Mouse (Mus musculus) C2C12 (cell line): ENCODE data around the gene Acer2. TPM values are rescaled to one million over a fixed set of nuclear protein-coding genes. Genes with fewer than 3 reads are reported as not detected.

ENCODE experiments used
- H3K27me3 ChIP-seq: one replicate; pipeline ENCODE4 v1.6.1; 2011; ENCODE audit not compliant: control insufficient read depth, insufficient read depth, insufficient read length
- H3K36me3 ChIP-seq: one replicate; pipeline ENCODE4 v1.6.1; 2011; ENCODE audit not compliant: control insufficient read depth, insufficient read depth
- H3K4me3 ChIP-seq: one replicate; pipeline ENCODE4 v1.5.1; 2011; ENCODE audit warnings: mild to moderate bottlenecking, control low read depth; ENCODE audit not compliant: poor library complexity, insufficient read depth, severe bottlenecking
- H3K79me2 ChIP-seq: one replicate; pipeline ENCODE4 v1.6.1; 2011; ENCODE audit not compliant: control insufficient read depth, insufficient read depth
- H3K79me3 ChIP-seq: one replicate; pipeline ENCODE4 v1.6.1; 2011; ENCODE audit warnings: low read depth, control low read depth
- H3ac ChIP-seq: one replicate; pipeline ENCODE3; 2011; ENCODE audit warnings: low read depth; ENCODE audit not compliant: control insufficient read depth, insufficient read length
- CEBPB ChIP-seq: IDR thresholded peaks from one replicate; pipeline ENCODE4 v1.6.1; 2011; ENCODE audit warnings: low read depth, mild to moderate bottlenecking, control low read depth, moderate library complexity
- CTCF ChIP-seq: IDR thresholded peaks from one replicate; pipeline ENCODE4 v1.5.1; 2011; ENCODE audit not compliant: control insufficient read depth, insufficient read depth, insufficient read length
- FOSL1 ChIP-seq: IDR thresholded peaks from one replicate; pipeline ENCODE4 v1.8.0; 2011; ENCODE audit warnings: mild to moderate bottlenecking, low read length; ENCODE audit not compliant: poor library complexity, insufficient read depth, severe bottlenecking
- MAX ChIP-seq: IDR thresholded peaks from one replicate; pipeline ENCODE4 v1.6.1; 2011; ENCODE audit warnings: mild to moderate bottlenecking, control low read depth
- MYOD1 ChIP-seq: IDR thresholded peaks from one replicate; pipeline ENCODE4 v1.6.1; 2011; ENCODE audit warnings: low read depth; ENCODE audit not compliant: control insufficient read depth, insufficient read length
- MYOG ChIP-seq: IDR thresholded peaks from one replicate; pipeline ENCODE4 v1.6.1; 2011; ENCODE audit not compliant: control insufficient read depth, insufficient read length; ENCODE audit errors: extremely low read depth
- USF1 ChIP-seq: IDR thresholded peaks from one replicate; pipeline ENCODE4 v1.6.1; 2011; ENCODE audit warnings: low read depth, mild to moderate bottlenecking, control low read depth, moderate library complexity
- polyA plus RNA-seq: library from polyadenylated mRNA; unstranded; fragments of >200 nt; fragmentation: generic; extraction: Trizol; gene quantifications from one replicate; pipeline ENCODE4 v1.2.1, GENCODE M21; 2012; ENCODE audit warnings: missing spikeins

Gene Acer2
- polyA plus RNA-seq, 1 experiment = 0.08 TPM

DNA sequence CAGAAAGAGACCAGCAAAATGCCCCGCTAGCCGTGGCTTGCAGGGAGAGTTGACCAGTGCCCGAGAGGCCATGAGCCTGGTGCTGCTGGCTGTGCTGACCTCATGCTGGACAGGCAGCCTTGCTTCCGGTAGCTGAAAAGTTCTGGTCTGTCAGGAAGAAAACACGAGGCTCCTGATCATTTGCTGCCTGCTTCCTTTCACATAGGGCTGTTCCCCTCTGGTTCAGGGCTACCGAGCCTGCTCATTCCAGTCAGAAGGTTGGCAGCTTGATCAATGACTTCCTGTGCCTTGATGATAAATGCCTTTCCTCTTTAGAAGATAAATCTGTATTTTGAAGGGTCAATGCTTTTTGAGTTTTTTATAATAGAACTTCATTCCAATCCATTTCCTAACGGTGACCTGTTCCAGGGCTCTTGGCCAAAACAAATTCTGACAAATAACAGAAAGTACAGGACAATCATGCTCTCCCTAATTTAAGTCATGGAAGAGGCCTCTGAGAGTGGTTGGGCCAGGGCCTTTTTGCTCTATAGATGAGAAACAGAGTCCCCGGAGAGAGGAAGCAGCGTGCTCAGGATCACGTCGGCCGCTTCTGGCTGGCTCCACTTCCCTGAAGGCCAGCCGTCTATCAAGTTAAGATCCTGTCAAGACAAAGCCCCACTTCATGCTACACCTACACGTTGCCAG is 24.7 kb downstream of the Acer2 start:
- Histone ChIP-seq H3ac (no peak overlapping the region), H3K4me3 (no peak overlapping the region), H3K79me3 (no peaks in the 10 kb centered on the region), H3K79me2 (no peaks in the 10 kb centered on the region), H3K27me3 (peaks cover 7% of the 10 kb centered on the region), H3K36me3 (no peaks in the 10 kb centered on the region)
- TF ChIP-seq MYOD1 (no peak), CEBPB (no peak), MYOG (no peak), FOSL1 (no peak), MAX (no peak), CTCF (no peak), USF1 (no peak)

GRCm38 (mm10) chr4:86902351-86902750 is 28.2 kb downstream of the Acer2 start:
- Histone ChIP-seq H3K79me2 (no peaks in the 10 kb centered on the region), H3K79me3 (no peaks in the 10 kb centered on the region), H3K27me3 (peaks cover 7% of the 10 kb centered on the region), H3K4me3 (no peak overlapping the region), H3K36me3 (no peaks in the 10 kb centered on the region), H3ac (no peak overlapping the region)
- TF ChIP-seq MYOG = no peak
- TF ChIP-seq CEBPB = no peak
- no peak for TF ChIP-seq CTCF
- no peak for TF ChIP-seq MYOD1
- TF ChIP-seq USF1 = no peak
- TF ChIP-seq FOSL1 = no peak

- no peaks in the 10 kb centered on the region for H3K79me3 ChIP-seq
- no peak overlapping the region for H3ac ChIP-seq
- TF ChIP-seq MYOD1 = no peak
- no peak for TF ChIP-seq CEBPB
- no peak for TF ChIP-seq MYOG
- TF ChIP-seq USF1 = no peak
- no peak for TF ChIP-seq MAX
- no peak for TF ChIP-seq CTCF
- TF ChIP-seq FOSL1 = no peak
- no peak overlapping the region for H3K4me3 ChIP-seq
- peaks cover 4% of the 10 kb centered on the region for H3K27me3 ChIP-seq
- H3K79me2 ChIP-seq = no peaks in the 10 kb centered on the region
- no peaks in the 10 kb centered on the region for H3K36me3 ChIP-seq
Measured at GRCm38 (mm10) chr4:86904969-86905368, 30.8 kb downstream of the Acer2 start.

- Histone ChIP-seq H3K79me3 (no peaks in the 10 kb centered on the region), H3K27me3 (peaks cover 4% of the 10 kb centered on the region), H3K4me3 (no peak overlapping the region), H3K79me2 (no peaks in the 10 kb centered on the region), H3ac (no peak overlapping the region), H3K36me3 (no peaks in the 10 kb centered on the region)
- TF ChIP-seq CEBPB = no peak
- TF ChIP-seq USF1 = no peak
- no peak for TF ChIP-seq MAX
- no peak for TF ChIP-seq MYOD1
- TF ChIP-seq MYOG = no peak
- no peak for TF ChIP-seq FOSL1
- TF ChIP-seq CTCF = no peak
Measured at GRCm38 (mm10) chr4:86905869-86906268, 31.7 kb downstream of the Acer2 start.

- TF ChIP-seq FOSL1 (no peak), USF1 (no peak), CEBPB (no peak), MYOG (no peak), MAX (no peak), MYOD1 (no peak), CTCF (no peak)
- no peaks in the 10 kb centered on the region for H3K36me3 ChIP-seq
- no peak overlapping the region for H3ac ChIP-seq
- no peaks in the 10 kb centered on the region for H3K79me3 ChIP-seq
- H3K4me3 ChIP-seq = no peak overlapping the region
- no peaks in the 10 kb centered on the region for H3K79me2 ChIP-seq
- no peaks in the 10 kb centered on the region for H3K27me3 ChIP-seq
Measured at GRCm38 (mm10) chr4:86911576-86912341, 37.6 kb downstream of the Acer2 start.

GRCm38 (mm10) chr4:86912757-86913156 is 38.6 kb downstream of the Acer2 start:
- Histone ChIP-seq H3K4me3 (no peak overlapping the region), H3K79me2 (no peaks in the 10 kb centered on the region), H3K27me3 (peaks cover 5% of the 10 kb centered on the region), H3K36me3 (no peaks in the 10 kb centered on the region), H3K79me3 (no peaks in the 10 kb centered on the region), H3ac (no peak overlapping the region)
- no peak for TF ChIP-seq MAX
- no peak for TF ChIP-seq MYOG
- TF ChIP-seq MYOD1 = no peak
- TF ChIP-seq CTCF = no peak
- TF ChIP-seq FOSL1 = no peak
- TF ChIP-seq USF1 = no peak
- no peak for TF ChIP-seq CEBPB
